Mouse (Mus musculus) C2C12 (cell line): ENCODE data around the gene Gm10188.

Source experiments
- CTCF ChIP-seq: IDR thresholded peaks from one replicate; pipeline ENCODE4 v1.5.1; 2011; ENCODE audit not compliant: control insufficient read depth, insufficient read depth, insufficient read length
- MYOD1 ChIP-seq: IDR thresholded peaks from one replicate; pipeline ENCODE4 v1.6.1; 2011; ENCODE audit warnings: low read depth; ENCODE audit not compliant: control insufficient read depth, insufficient read length
- USF1 ChIP-seq: IDR thresholded peaks from one replicate; pipeline ENCODE4 v1.6.1; 2011; ENCODE audit warnings: low read depth, mild to moderate bottlenecking, control low read depth, moderate library complexity

GRCm38 (mm10) chr1:132254467-132254866, 24.9 kb upstream of the Gm10188 start:
- TF ChIP-seq CTCF (no peak), USF1 (no peak), MYOD1 (no peak)
